Mouse (Mus musculus): ENCODE measurements around the gene Tiparp.

DNA sequence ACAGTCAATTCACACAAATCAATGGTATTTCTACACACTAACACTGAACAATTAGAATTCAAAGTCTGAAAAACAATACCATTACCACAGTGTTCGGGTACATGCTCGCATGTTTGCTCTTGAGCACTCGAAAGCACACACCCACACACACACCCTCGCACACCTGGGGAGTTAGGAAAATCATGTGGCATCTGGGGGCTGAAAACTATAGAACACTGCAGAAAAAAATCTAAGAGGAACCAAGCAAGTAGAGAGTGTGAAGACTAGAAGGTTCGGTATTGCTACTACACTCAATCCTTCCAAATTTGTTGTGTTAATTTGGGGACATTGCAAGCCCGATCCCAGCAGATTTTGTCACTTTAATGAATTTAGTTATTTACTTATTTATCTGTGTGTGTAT is 64.6 kb downstream of the Tiparp start:
- TF ChIP-seq CTCF (IDR thresholded peaks at IDR 0.05; ENCODE audit: insufficient read depth, low read length) (no peak), POLR2A (IDR thresholded peaks at IDR 0.05; ENCODE audit: borderline replicate concordance, extremely low read depth, low read depth, low read length) (no peak)

Measured in lung, adult 2 months (tissue).